Mouse (Mus musculus): ENCODE measurements around the gene Vgll2.

DNA sequence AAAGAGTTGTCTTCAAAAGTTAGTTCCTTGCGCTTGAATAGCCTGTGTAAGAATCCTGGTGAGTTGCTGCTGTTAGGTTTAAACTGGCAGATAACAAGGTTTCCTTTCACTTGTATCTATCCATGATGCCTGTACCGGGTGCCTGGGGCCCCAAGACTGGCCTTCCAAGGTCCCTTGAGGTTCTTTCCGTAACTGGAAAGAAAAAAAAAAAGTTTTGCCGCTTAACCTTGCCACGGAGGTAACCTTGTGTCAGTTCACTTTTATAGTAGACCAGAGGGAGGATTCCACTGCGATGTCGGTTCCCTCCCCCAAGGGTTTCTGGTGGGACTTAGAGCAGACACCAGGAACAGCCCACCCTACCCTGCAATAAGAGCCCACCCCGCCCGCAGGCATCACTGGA lies 1.1 kb upstream of the Vgll2 start:
- TF ChIP-seq CTCF (IDR thresholded peaks at IDR 0.05; ENCODE audit: control insufficient read depth, insufficient read depth, low read length) (no peak), POLR2A (IDR thresholded peaks at IDR 0.05; ENCODE audit: borderline replicate concordance, control insufficient read depth, low read depth, low read length) (no peak)

Measured in bone marrow, adult 2 months (tissue).